Mouse (Mus musculus) spleen, postnatal 14 days (tissue): ENCODE measurements around the gene Immt.

Experiments
- DNase-seq, 2 experiments: peaks; one replicate each; pipeline ENCODE4 v3.0.0; 2021 to 2022; ENCODE audit warnings: low spot score in 2 of 2

Gene Immt

GRCm38 (mm10) chr6:71830690-71831580, at the start of gene Immt:
Gene Immt (plus strand): TSS chr6:71831331.
- DNase-seq: peak; percentile 91 to 96

- DNase-seq: no peak
Measured at GRCm38 (mm10) chr6:71783165-71783564, 48.0 kb upstream of the Immt start.

- DNase-seq: no peak
Measured at GRCm38 (mm10) chr6:71788348-71788747, 42.8 kb upstream of the Immt start.

- DNase-seq: no peak
Measured at GRCm38 (mm10) chr6:71791771-71792170, 39.4 kb upstream of the Immt start.

GRCm38 (mm10) chr6:71799391-71799790, 31.7 kb upstream of the Immt start:
- DNase-seq: no peak

GRCm38 (mm10) chr6:71801011-71801713, 30.0 kb upstream of the Immt start:
- no peak for DNase-seq

- no peak for DNase-seq
Measured at GRCm38 (mm10) chr6:71801714-71802094, 29.4 kb upstream of the Immt start.

- DNase-seq: no peak
Measured at GRCm38 (mm10) chr6:71803609-71804008, 27.5 kb upstream of the Immt start.

- DNase-seq: peak in 1 of 2 experiments; percentile 53
Measured at GRCm38 (mm10) chr6:71804061-71804829, 26.9 kb upstream of the Immt start.

GRCm38 (mm10) chr6:71806713-71807112, 24.4 kb upstream of the Immt start:
- no peak for DNase-seq

GRCm38 (mm10) chr6:71809890-71810289, 21.2 kb upstream of the Immt start:
- no peak for DNase-seq

- no peak for DNase-seq
Measured at GRCm38 (mm10) chr6:71812820-71813219, 18.3 kb upstream of the Immt start.

GRCm38 (mm10) chr6:71819764-71820292, 11.3 kb upstream of the Immt start:
- DNase-seq: no peak

GRCm38 (mm10) chr6:71823085-71823484, 8.0 kb upstream of the Immt start:
- no peak for DNase-seq

GRCm38 (mm10) chr6:71823488-71823887, 7.6 kb upstream of the Immt start:
- peak; percentile 76 to 84 for DNase-seq

GRCm38 (mm10) chr6:71823961-71824360, 7.2 kb upstream of the Immt start:
- DNase-seq: no peak

- no peak for DNase-seq
Measured at GRCm38 (mm10) chr6:71826869-71827268, 4.3 kb upstream of the Immt start, which contains the start of gene Mrpl35. Gene Mrpl35 (minus strand): TSS chr6:71826969.

GRCm38 (mm10) chr6:71829768-71830167, 1.4 kb upstream of the Immt start:
- DNase-seq: no peak

GRCm38 (mm10) chr6:71831581-71831960, 440 bp downstream of the Immt start:
- DNase-seq: peak; percentile 84 to 90

- no peak for DNase-seq
Measured at GRCm38 (mm10) chr6:71836811-71837210, 5.7 kb downstream of the Immt start.

GRCm38 (mm10) chr6:71839815-71840214, 8.7 kb downstream of the Immt start:
- no peak for DNase-seq
